Mouse (Mus musculus): ENCODE measurements at regions not wholly inside any gene's neighbourhood (a gene's known extent, or its start where the extent isn't known, plus 50 kb on each side); places are given as distances from the start of the nearest gene placed in this dataset.
A peak's percentile ranks its signal among the peaks of the same experiment; 100 is the strongest.

DNA sequence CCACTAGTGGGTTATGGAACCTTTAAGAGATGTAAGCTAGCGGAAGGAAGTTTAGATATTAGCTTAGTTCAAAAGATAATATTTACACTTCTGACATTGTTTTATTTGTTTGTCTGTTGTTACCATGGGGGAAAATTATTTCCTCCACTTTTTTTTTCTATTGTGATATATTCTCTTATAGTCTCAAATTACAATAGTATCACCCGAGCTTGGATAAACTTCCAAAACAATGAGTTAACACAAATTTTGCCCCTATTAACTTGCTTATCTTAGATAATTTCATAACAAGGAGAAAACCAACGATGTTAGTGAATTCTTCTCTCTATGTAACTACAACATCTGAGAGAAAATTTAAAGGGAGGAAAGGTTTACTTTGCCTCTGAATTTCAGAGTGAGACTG lies 1350.1 kb downstream of the Cdh8 start:
- Histone ChIP-seq H3K9ac (replicated peaks) (no peak overlapping the region), H3K27me3 (ENCODE audit: control insufficient read depth, insufficient read depth, low read length) (no peaks in the 10 kb centered on the region), H3K9me3 (ENCODE audit: control insufficient read depth, low read length) (no peaks in the 10 kb centered on the region), H3K4me3 (ENCODE audit: insufficient read depth in 1 of 2, low read depth in 2 of 2, low read length in 2 of 2) (no peak overlapping the region), H3K36me3 (replicated peaks; ENCODE audit: control insufficient read depth, insufficient read depth, low read depth) (no peaks in the 10 kb centered on the region), H3K27ac (no peak overlapping the region), H3K4me2 (ENCODE audit: low read depth) (no peak overlapping the region), H3K4me1 (replicated peaks; ENCODE audit: control insufficient read depth in 2 of 2, insufficient read depth in 2 of 2, low read length in 1 of 2) (no peaks in the 10 kb centered on the region)
- WGBS (ENCODE audit: insufficient replicate concordance), result 58% methylated on average over 3 of the region's 3 CpGs
- DNase-seq (ENCODE audit: low read depth in 3 of 3, low spot score in 3 of 3) (no peak), ATAC-seq (ENCODE audit: insufficient read depth) (no peak)
- TF ChIP-seq EP300 (IDR thresholded peaks at IDR 0.05; ENCODE audit: low read depth) (no peak), CTCF (IDR thresholded peaks at IDR 0.05; ENCODE audit: low read depth) (no peak)

DNA sequence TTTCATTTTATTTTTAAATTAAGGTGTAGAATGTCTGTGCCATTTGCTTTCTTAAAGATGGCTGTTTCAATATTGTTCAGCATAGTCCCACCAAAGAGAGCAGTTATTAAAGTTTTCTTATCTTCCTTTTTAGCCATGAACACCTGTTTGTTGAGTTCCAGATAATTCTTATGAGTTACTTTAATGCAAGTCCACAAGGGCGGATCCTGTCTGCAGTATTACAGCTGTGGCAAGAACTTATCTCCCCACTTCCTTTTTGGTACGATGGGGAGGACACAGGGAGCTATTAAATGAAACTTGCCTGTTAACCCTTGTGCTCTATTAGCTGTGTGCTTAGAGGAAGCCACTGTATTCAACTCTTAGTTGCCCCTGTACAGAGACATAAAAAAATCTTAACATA lies 1350.9 kb downstream of the Cdh8 start:
- no peaks in the 10 kb centered on the region for H3K27me3 ChIP-seq (ENCODE audit: control insufficient read depth, insufficient read depth, low read length)
- H3K4me3 ChIP-seq (ENCODE audit: insufficient read depth in 1 of 2, low read depth in 2 of 2, low read length in 2 of 2), result no peak overlapping the region
- 9% methylated on average over 2 of the region's 2 CpGs for WGBS (ENCODE audit: insufficient replicate concordance)
- no peaks in the 10 kb centered on the region for H3K36me3 ChIP-seq (replicated peaks; ENCODE audit: control insufficient read depth, insufficient read depth, low read depth)
- H3K27ac ChIP-seq, result no peak overlapping the region
- no peak overlapping the region for H3K4me2 ChIP-seq (ENCODE audit: low read depth)
- peak; percentile 19 to 39 (median 26) for DNase-seq (ENCODE audit: low read depth in 3 of 3, low spot score in 3 of 3)
- ATAC-seq (ENCODE audit: insufficient read depth), result peak; percentile 90
- TF ChIP-seq CTCF (IDR thresholded peaks at IDR 0.05; ENCODE audit: low read depth) (no peak), EP300 (IDR thresholded peaks at IDR 0.05; ENCODE audit: low read depth) (peak; percentile 66)
- no peak overlapping the region for H3K9ac ChIP-seq (replicated peaks)
- H3K4me1 ChIP-seq (replicated peaks; ENCODE audit: control insufficient read depth in 2 of 2, insufficient read depth in 2 of 2, low read length in 1 of 2), result no peaks in the 10 kb centered on the region
- H3K9me3 ChIP-seq (ENCODE audit: control insufficient read depth, low read length), result no peaks in the 10 kb centered on the region

DNA sequence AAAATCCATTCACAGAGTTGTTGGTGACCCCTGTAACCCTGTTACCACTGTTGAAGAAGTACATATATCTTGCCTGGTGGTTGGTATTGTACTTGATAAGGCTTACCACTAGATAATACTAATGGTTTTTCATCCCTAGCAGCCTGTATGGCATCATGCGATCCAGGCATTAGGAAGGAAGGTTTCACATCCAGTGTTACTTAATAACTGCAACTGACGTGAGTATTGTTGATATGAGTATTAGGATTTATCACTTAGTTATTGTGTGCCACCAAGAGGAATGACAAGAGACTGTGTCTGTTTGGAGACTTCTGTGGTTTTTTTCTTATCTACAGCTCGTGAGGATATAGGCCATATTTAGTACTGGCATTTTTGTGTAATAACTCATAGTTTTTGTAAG lies 1354.5 kb downstream of the Cdh8 start:
- no peak overlapping the region for H3K4me3 ChIP-seq (ENCODE audit: insufficient read depth in 1 of 2, low read depth in 2 of 2, low read length in 2 of 2)
- H3K27me3 ChIP-seq (ENCODE audit: control insufficient read depth, insufficient read depth, low read length), result no peaks in the 10 kb centered on the region
- no peak overlapping the region for H3K9ac ChIP-seq (replicated peaks)
- no peak for DNase-seq (ENCODE audit: low read depth in 3 of 3, low spot score in 3 of 3)
- H3K27ac ChIP-seq, result no peak overlapping the region
- ATAC-seq (ENCODE audit: insufficient read depth), result no peak
- 23% methylated on average over 3 of the region's 3 CpGs for WGBS (ENCODE audit: insufficient replicate concordance)
- no peak overlapping the region for H3K4me2 ChIP-seq (ENCODE audit: low read depth)
- H3K36me3 ChIP-seq (replicated peaks; ENCODE audit: control insufficient read depth, insufficient read depth, low read depth), result no peaks in the 10 kb centered on the region
- no peaks in the 10 kb centered on the region for H3K9me3 ChIP-seq (ENCODE audit: control insufficient read depth, low read length)
- TF ChIP-seq CTCF (IDR thresholded peaks at IDR 0.05; ENCODE audit: low read depth) (no peak), EP300 (IDR thresholded peaks at IDR 0.05; ENCODE audit: low read depth) (no peak)
- no peaks in the 10 kb centered on the region for H3K4me1 ChIP-seq (replicated peaks; ENCODE audit: control insufficient read depth in 2 of 2, insufficient read depth in 2 of 2, low read length in 1 of 2)

DNA sequence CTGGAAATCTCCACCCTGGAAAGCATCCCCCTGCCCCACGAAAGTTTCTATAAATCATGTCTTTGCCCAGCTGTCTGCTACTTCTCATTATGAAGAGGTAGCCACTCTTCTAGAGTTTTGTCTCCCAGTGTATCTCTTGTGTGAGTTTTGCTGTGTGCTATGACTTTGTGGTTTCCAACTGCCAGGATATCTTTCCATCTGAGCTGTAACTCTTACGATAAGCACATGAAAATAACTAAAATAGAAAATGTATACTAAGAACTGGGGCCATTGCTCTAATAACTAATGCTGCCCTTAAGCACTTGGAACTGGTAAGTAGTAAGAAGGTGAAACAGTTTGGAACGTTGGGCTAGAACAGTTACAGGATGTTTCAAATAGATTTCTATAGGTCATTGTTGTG lies 1362.6 kb downstream of the Cdh8 start:
- no peak for DNase-seq (ENCODE audit: low read depth in 3 of 3, low spot score in 3 of 3)
- WGBS (ENCODE audit: insufficient replicate concordance), result 41% methylated on average over 3 of the region's 3 CpGs
- H3K9me3 ChIP-seq (ENCODE audit: control insufficient read depth, low read length), result no peaks in the 10 kb centered on the region
- no peak overlapping the region for H3K4me3 ChIP-seq (ENCODE audit: insufficient read depth in 1 of 2, low read depth in 2 of 2, low read length in 2 of 2)
- H3K27ac ChIP-seq, result no peak overlapping the region
- no peaks in the 10 kb centered on the region for H3K36me3 ChIP-seq (replicated peaks; ENCODE audit: control insufficient read depth, insufficient read depth, low read depth)
- TF ChIP-seq EP300 (IDR thresholded peaks at IDR 0.05; ENCODE audit: low read depth) (no peak), CTCF (IDR thresholded peaks at IDR 0.05; ENCODE audit: low read depth) (no peak)
- H3K4me1 ChIP-seq (replicated peaks; ENCODE audit: control insufficient read depth in 2 of 2, insufficient read depth in 2 of 2, low read length in 1 of 2), result no peaks in the 10 kb centered on the region
- H3K9ac ChIP-seq (replicated peaks), result no peak overlapping the region
- H3K27me3 ChIP-seq (ENCODE audit: control insufficient read depth, insufficient read depth, low read length), result no peaks in the 10 kb centered on the region
- H3K4me2 ChIP-seq (ENCODE audit: low read depth), result no peak overlapping the region
- no peak for ATAC-seq (ENCODE audit: insufficient read depth)

DNA sequence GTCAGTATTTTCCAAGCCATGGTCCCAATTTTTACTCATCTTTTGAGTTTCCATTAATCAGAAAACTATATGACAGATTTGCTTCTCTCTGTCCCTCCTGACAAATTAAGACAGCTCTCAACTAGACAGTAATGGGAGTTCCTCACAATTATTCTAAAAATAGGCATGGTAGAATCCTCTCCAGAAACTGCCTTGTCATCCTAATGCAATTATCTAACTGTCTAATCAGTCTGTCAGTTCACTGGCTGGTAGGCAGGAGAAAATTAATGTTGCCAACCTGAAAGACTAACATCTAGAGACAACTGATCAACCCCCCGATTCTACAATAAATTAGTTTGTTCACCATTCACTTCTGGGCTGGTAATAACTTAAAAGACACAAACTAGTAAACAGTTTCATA lies 1399.7 kb downstream of the Cdh8 start:
- Histone ChIP-seq H3K27ac (no peak overlapping the region), H3K4me1 (replicated peaks; ENCODE audit: control insufficient read depth in 2 of 2, insufficient read depth in 2 of 2, low read length in 1 of 2) (no peaks in the 10 kb centered on the region), H3K9ac (replicated peaks) (no peak overlapping the region), H3K36me3 (replicated peaks; ENCODE audit: control insufficient read depth, insufficient read depth, low read depth) (no peaks in the 10 kb centered on the region), H3K4me2 (ENCODE audit: low read depth) (no peak overlapping the region), H3K9me3 (ENCODE audit: control insufficient read depth, low read length) (no peaks in the 10 kb centered on the region), H3K4me3 (ENCODE audit: insufficient read depth in 1 of 2, low read depth in 2 of 2, low read length in 2 of 2) (no peak overlapping the region), H3K27me3 (ENCODE audit: control insufficient read depth, insufficient read depth, low read length) (no peaks in the 10 kb centered on the region)
- 74% methylated on average over 1 of the region's 1 CpGs for WGBS (ENCODE audit: insufficient replicate concordance)
- peak; percentile 23; the same call in 1 of the 2 replicates for ATAC-seq (ENCODE audit: insufficient read depth)
- DNase-seq (ENCODE audit: low read depth in 3 of 3, low spot score in 3 of 3), result peak in 2 of 3 experiments; percentile 2 to 3
- TF ChIP-seq CTCF (IDR thresholded peaks at IDR 0.05; ENCODE audit: low read depth), result no peak
- no peak for TF ChIP-seq EP300 (IDR thresholded peaks at IDR 0.05; ENCODE audit: low read depth)
